Mouse (Mus musculus) midbrain, embryonic 10.5 days (tissue): Measurements from ENCODE around the gene Nploc4. TPM values are rescaled to one million over a fixed set of nuclear protein-coding genes. Genes with fewer than 3 reads are reported as not detected.
A peak's percentile ranks its signal among the peaks of the same experiment; 100 is the strongest.

Experiments
- DNase-seq: peaks from one replicate; pipeline ENCODE4 v3.0.0-alpha.2; 2017; ENCODE audit warnings: low spot score
- H3K27ac ChIP-seq: fragments of 300-500 bp; sonication (generic); replicated peaks from 2 replicates; pipeline ENCODE4 v1.5.1; 2016; ENCODE audit warnings: mild to moderate bottlenecking
- H3K27me3 ChIP-seq: fragments of 300-500 bp; sonication (generic); 2 replicates; pipeline ENCODE4 v1.6.1; 2016; ENCODE audit warnings: low read depth, mild to moderate bottlenecking; ENCODE audit not compliant: poor library complexity, severe bottlenecking
- H3K36me3 ChIP-seq: fragments of 300-500 bp; sonication (generic); 2 replicates; pipeline ENCODE4 v1.6.1; 2016; ENCODE audit warnings: mild to moderate bottlenecking, moderate library complexity
- H3K4me1 ChIP-seq: fragments of 300-500 bp; sonication (generic); 2 replicates; pipeline ENCODE4 v1.6.1; 2016
- H3K4me3 ChIP-seq: fragments of 300-500 bp; sonication (generic); 2 replicates; pipeline ENCODE4 v1.5.1; 2016; ENCODE audit warnings: mild to moderate bottlenecking, moderate library complexity
- H3K9me3 ChIP-seq: fragments of 300-500 bp; sonication (generic); replicated peaks from 2 replicates; pipeline ENCODE4 v1.6.1; 2016; ENCODE audit warnings: mild to moderate bottlenecking
- WGBS: fragments of 180-500 bp; shearing (Covaris S2); methylation state at CpG from one replicate; pipeline ENCODE4 v1.1.7; 2016; 5-methylcytosine and 5-hydroxymethylcytosine counted together
- polyA plus RNA-seq: library from polyadenylated mRNA; unstranded; fragments of >200 nt; fragmentation: Nextera tagmentation; extraction: Ambion mirVana; gene quantifications from 2 replicates; pipeline ENCODE4 v1.2.1, GENCODE M21; 2016

The Nploc4 gene
- polyA plus RNA-seq, 1 experiment from 2014 or later, result 45.1 TPM

DNA sequence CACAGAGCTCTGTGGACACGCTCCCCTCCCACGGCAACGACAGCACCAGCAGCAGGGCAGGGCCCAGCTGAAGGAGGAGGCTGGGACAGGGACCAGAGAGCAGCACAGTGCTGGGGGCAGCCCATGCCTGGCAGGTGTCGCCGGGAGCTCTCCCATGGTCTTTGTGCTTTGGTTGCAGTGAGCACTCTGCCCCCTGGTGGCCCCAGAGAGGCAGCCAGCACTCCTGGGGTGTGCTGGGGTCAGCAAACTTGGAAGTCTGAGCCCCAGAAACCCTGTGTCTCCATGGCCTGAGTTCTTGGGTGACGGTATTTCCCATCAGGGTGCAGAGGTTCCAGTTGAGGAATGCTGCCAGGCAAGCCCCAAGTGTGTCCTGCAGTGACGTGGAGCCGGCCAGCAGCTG is 67.9 kb downstream of the Nploc4 start:
- Histone ChIP-seq H3K27me3 (no peaks in the 10 kb centered on the region), H3K4me1 (peaks cover 31% of the 10 kb centered on the region), H3K27ac (peak overlapping the region; percentile 79), H3K4me3 (peak overlapping the region; percentile 29; the same call in 1 of the 2 replicates), H3K9me3 (no peaks in the 10 kb centered on the region), H3K36me3 (peaks cover 59% of the 10 kb centered on the region)
- peak; percentile 64 for DNase-seq
- WGBS, result 42% methylated on average over 8 of the region's 8 CpGs

DNA sequence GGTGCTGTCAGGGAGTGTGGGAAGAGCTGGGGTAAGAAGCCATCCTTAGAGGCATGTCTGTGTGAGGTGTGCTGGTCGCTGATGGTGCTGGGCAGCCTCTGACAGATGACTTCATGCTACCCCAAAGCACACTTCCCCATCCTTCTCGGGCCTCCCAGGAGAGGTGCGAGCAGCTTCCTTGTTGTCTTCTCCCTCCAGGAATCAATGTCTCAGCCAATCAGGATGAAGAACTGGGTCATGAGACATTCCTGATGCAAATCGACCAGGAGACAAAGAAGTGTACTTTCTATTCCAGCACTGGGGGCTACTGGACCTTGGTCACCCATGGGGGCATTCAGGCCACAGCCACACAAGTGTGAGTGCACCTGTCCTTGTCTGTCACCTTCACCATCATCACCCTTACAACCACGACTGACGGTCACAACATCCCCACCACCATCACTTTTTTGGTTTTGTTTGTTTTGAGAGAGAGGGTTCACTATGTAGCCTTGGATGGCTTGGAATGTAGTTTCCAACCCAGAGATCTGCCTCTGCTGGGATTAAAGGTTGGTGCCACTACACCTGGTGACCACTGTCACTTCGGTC is 71.0 kb downstream of the Nploc4 start:
- Histone ChIP-seq H3K36me3 (peaks cover 28% of the 10 kb centered on the region), H3K4me1 (peaks cover 39% of the 10 kb centered on the region), H3K4me3 (no peak overlapping the region), H3K9me3 (no peaks in the 10 kb centered on the region), H3K27me3 (no peaks in the 10 kb centered on the region), H3K27ac (peak overlapping the region; percentile 49)
- WGBS, result 34% methylated on average over 7 of the region's 7 CpGs
- DNase-seq, result no peak

DNA sequence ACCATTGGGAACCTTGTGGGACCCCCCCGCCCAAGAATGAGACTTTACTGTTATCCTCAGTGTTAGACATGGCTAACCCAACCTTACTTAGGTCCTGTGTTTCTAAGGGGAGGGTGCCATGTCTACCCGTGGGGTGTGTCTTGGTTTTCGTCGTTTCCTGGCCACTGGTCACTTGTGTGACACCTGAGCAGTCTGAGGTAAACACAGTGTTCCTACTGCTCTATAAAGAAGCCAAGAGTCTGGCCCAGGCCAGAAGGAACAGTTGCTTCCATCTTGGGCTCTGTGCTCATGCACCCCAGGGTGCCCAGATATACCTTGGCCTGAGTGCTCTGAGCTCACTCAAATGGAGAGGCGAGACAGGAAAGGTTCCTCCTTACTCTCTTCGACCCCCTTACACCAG is 74.6 kb downstream of the Nploc4 start:
- no peak for DNase-seq
- H3K9me3 ChIP-seq, result no peaks in the 10 kb centered on the region
- WGBS, result 85% methylated on average over 6 of the region's 6 CpGs
- no peaks in the 10 kb centered on the region for H3K36me3 ChIP-seq
- peaks cover 58% of the 10 kb centered on the region for H3K4me1 ChIP-seq
- H3K27ac ChIP-seq, result no peak overlapping the region
- no peaks in the 10 kb centered on the region for H3K27me3 ChIP-seq
- no peak overlapping the region for H3K4me3 ChIP-seq

DNA sequence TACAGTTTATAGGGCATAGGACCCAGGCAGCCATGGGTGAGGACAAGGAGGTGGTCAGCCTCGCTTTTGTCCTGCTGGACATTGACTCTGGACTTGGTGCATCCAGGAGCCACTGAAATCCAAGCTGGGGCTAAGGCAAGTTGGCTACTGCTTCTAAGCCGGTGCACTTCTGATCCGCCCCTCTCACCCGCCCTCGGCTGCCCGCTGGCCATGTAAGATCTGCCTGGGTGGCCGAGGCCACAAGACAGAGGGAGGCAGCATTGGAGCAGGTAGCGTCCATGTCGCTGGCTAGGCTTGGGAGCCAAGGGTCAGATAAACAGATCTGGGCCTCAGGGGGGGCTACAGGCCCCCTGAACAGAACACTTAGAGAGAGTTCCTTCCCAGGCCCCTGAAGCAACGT is 76.2 kb downstream of the Nploc4 start, which contains the start of gene Fscn2:
Gene Fscn2, plus strand, starts transcription at position 240 of the 400 bp plus-strand sequence.
- Histone ChIP-seq H3K27ac (peak within 1 kb of the TSS; percentile 53), H3K4me1 (peaks cover 49% of the 10 kb centered on the region), H3K36me3 (no peaks in the 10 kb centered on the region), H3K9me3 (no peaks in the 10 kb centered on the region), H3K27me3 (no peaks in the 10 kb centered on the region), H3K4me3 (peak within 1 kb of the TSS; percentile 4; the same call in 1 of the 2 replicates)
- no peak for DNase-seq
- WGBS, result 67% methylated on average over 10 of the region's 10 CpGs

DNA sequence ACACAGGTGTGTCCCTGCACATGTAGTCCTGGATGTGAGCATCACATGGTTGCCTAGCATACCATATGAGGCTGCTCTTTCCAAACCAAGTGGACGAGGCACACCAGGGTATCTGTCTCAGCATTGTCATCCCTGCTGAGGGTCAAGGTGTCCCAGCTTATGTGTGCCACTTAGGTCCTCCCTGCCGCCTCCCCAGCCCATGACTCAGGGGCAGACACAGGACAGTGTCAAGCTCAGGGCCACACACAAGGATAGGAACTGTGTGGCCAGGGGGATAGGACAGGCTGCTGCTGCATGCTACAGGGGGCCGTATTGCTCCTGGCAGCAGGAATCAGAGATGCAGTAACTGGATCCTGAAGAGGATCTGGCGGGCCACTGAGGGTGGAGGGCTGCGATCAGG is 76.8 kb downstream of the Nploc4 start:
- Histone ChIP-seq H3K27ac (peak overlapping the region; percentile 53), H3K4me1 (peaks cover 44% of the 10 kb centered on the region), H3K4me3 (0 out of 2 replicates have a peak overlapping the region, but pooled peaks have one; percentile 4), H3K27me3 (no peaks in the 10 kb centered on the region), H3K9me3 (no peaks in the 10 kb centered on the region), H3K36me3 (no peaks in the 10 kb centered on the region)
- WGBS, result 87% methylated on average over 5 of the region's 5 CpGs
- DNase-seq, result no peak

DNA sequence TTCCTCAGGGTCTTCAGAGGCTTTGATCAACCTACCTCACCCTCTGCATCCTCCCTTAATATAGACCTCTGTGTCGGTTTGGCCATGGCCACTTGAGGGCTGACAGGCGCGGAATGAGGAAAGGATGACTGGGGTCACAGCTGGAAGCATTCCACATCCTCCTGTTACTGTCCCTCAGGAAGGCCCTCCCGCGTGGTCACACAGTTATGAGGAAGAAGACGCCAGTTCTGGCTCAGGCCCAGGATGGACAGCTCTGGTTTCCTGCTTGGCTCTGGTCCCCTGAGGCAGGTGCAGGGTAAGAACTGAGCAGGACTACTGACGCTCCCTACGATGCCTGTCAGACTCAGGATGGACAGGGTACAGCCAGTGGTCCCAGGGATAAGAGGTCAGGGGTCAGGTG is 77.4 kb downstream of the Nploc4 start:
- 0 out of 2 replicates have a peak overlapping the region, but pooled peaks have one; percentile 53 for H3K27ac ChIP-seq
- DNase-seq, result no peak
- 74% methylated on average over 8 of the region's 8 CpGs for WGBS
- H3K36me3 ChIP-seq, result no peaks in the 10 kb centered on the region
- no peaks in the 10 kb centered on the region for H3K9me3 ChIP-seq
- no peaks in the 10 kb centered on the region for H3K27me3 ChIP-seq
- H3K4me1 ChIP-seq, result peaks cover 42% of the 10 kb centered on the region
- H3K4me3 ChIP-seq, result no peak overlapping the region

DNA sequence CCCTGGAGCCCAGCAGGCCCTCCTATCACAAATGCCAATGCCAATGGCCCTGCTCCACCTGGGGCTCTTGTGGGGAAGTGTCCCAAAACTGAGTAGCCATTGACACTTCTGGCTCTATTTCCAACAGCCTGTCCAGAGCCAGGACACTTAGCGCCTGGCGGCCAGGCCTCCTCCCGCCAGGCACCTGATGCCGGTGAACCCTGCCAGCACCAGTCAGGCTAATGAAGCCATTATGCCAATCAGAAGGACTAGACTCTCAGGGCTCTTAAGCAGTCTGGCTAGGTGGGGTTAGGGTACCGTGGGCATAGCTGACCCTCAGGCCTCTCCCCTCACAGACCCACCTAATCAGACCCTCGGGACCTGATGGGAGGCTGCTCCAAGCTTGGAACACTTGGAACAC is 78.1 kb downstream of the Nploc4 start:
- H3K4me1 ChIP-seq, result peaks cover 42% of the 10 kb centered on the region
- no peak for DNase-seq

DNA sequence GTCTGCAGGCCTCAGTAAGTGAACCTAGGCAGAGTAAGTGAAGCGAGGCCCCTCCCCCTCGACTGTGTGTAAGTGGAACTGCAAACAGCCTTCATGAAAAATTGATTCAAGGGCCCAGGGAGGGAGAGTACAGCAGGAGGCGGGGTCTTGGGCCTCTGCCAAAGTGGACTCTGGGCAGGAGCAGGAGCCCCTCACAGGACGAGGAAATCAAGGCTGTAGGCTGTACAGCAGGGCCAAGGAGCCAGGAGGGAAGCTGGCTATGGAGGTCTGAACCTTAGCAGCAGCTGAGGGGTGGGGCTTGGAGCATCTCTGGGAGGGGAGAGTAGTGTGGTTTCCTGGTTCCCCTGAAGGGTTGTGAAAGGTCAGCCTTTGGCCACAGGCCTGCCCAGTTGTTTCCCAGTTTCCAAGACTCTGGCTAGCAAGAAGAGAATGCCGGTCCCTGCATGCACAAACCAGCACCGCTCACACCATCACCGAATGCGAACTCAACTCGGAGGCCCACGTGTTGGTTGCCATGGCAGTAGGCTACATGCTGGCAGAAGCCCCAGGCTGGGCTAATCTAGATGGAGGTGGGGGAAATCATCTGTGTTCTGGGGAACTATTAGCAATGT is 79.6 kb downstream of the Nploc4 start:
- Histone ChIP-seq H3K9me3 (no peaks in the 10 kb centered on the region), H3K4me1 (peaks cover 53% of the 10 kb centered on the region), H3K27me3 (peaks cover 1% of the 10 kb centered on the region; the same call in 1 of the 2 replicates), H3K27ac (peak overlapping the region; percentile 82), H3K36me3 (no peaks in the 10 kb centered on the region), H3K4me3 (peak overlapping the region; percentile 16)
- DNase-seq, result peak; percentile 62
- WGBS, result 27% methylated on average over 10 of the region's 10 CpGs

More for the DNA sequence above, 78.1 kb downstream of the Nploc4 start:
- H3K36me3 ChIP-seq, result no peaks in the 10 kb centered on the region
- H3K4me3 ChIP-seq, result no peak overlapping the region
- H3K27me3 ChIP-seq, result no peaks in the 10 kb centered on the region
- H3K9me3 ChIP-seq, result no peaks in the 10 kb centered on the region
- peak overlapping the region; percentile 38; the same call in 1 of the 2 replicates for H3K27ac ChIP-seq
- 89% methylated on average over 6 of the region's 6 CpGs for WGBS

DNA sequence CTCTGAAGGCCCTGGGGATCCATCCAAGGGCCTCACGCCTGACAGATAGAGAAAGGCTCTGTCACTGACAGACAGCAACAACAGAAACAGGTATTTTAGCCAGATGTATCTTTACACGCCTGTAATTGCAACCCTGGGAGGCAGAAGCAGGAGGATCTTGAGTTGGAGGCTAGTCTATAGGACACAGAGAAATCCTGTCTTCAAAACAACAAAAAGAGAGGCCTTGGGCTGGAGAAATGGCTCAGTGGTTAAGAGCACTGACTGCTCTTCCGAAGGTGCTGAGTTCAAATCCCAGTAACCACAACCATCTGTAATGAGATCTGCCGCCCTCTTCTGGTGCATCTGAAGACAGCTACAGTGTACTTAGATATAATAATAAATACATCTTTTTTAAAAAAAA is 80.6 kb downstream of the Nploc4 start:
- peaks cover 6% of the 10 kb centered on the region; the same call in 1 of the 2 replicates for H3K27me3 ChIP-seq
- no peaks in the 10 kb centered on the region for H3K36me3 ChIP-seq
- H3K9me3 ChIP-seq, result no peaks in the 10 kb centered on the region
- H3K4me1 ChIP-seq, result peaks cover 53% of the 10 kb centered on the region
- WGBS, result 91% methylated on average over 4 of the region's 4 CpGs
- no peak overlapping the region for H3K27ac ChIP-seq
- no peak for DNase-seq
- no peak overlapping the region for H3K4me3 ChIP-seq

DNA sequence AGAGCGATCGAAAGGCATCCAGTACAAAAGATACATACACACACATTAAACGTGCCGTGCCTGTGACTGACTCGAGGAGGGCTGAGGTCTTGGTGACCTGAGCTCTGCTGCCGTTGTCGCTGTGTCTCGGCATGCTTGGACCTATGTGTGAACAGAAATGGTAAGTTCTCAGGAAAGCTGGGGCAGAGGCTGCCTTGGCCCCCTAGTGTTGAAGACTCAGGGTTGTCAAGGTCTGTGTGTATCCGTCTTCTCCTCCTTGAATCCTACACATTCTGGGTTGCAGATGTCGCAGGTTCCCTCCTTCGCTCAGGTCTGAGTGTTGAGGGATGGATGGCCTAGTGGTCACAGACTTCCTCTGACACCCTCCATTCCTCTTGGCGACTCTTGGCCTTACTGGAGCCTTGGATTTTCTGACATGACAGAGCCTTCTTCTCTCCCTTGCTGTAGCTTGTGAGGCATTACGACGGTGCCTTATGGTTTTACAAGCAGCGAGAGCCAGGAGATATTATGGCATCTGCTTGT is 81.1 kb downstream of the Nploc4 start:
- 88% methylated on average over 15 of the region's 15 CpGs for WGBS
- H3K4me3 ChIP-seq, result no peak overlapping the region
- DNase-seq, result no peak
- H3K27me3 ChIP-seq, result peaks cover 6% of the 10 kb centered on the region; the same call in 1 of the 2 replicates
- H3K9me3 ChIP-seq, result no peaks in the 10 kb centered on the region
- H3K4me1 ChIP-seq, result peaks cover 49% of the 10 kb centered on the region
- H3K36me3 ChIP-seq, result no peaks in the 10 kb centered on the region
- H3K27ac ChIP-seq, result no peak overlapping the region

DNA sequence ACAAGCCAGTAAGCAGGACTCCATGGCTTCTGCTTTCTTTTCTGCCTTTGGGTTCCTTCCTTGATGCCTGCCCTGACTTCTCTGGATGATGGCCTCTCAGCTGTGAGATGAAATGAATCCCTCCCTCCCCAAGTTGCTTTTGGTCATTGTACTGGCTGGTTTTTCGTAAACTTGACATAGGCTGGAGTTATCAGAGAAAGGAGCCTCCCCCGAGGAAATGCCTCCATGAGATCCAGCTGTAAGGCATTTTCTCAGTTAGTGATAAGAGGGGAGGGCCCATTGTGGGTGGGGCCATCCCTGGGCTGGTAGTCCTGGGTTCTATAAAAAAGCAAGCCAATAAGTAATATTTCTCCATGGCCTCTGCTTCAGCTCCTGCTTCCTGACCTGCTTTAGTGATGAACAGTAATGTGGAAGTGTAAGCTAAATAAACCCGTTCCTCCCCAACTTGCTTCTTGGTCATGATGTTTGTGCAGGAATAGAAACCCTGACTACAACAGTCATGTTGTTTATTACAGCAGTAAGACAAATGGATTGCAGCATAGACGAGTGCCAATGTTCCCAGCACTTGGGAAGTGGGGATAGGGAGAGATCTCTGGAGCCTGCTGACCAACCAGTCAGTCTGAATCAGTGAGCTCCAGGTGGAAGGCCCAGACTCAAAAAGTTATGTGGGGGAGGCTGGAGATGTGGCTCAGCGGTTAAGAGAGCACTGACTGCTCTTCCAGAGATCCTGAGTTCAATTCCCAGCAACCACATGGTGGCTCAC is 82.0 kb downstream of the Nploc4 start:
- H3K27ac ChIP-seq, result no peak overlapping the region
- H3K4me1 ChIP-seq, result peaks cover 49% of the 10 kb centered on the region
- H3K4me3 ChIP-seq, result no peak overlapping the region
- peaks cover 6% of the 10 kb centered on the region; the same call in 1 of the 2 replicates for H3K27me3 ChIP-seq
- no peaks in the 10 kb centered on the region for H3K36me3 ChIP-seq
- WGBS, result 79% methylated on average over 5 of the region's 5 CpGs
- no peaks in the 10 kb centered on the region for H3K9me3 ChIP-seq
- DNase-seq, result no peak

DNA sequence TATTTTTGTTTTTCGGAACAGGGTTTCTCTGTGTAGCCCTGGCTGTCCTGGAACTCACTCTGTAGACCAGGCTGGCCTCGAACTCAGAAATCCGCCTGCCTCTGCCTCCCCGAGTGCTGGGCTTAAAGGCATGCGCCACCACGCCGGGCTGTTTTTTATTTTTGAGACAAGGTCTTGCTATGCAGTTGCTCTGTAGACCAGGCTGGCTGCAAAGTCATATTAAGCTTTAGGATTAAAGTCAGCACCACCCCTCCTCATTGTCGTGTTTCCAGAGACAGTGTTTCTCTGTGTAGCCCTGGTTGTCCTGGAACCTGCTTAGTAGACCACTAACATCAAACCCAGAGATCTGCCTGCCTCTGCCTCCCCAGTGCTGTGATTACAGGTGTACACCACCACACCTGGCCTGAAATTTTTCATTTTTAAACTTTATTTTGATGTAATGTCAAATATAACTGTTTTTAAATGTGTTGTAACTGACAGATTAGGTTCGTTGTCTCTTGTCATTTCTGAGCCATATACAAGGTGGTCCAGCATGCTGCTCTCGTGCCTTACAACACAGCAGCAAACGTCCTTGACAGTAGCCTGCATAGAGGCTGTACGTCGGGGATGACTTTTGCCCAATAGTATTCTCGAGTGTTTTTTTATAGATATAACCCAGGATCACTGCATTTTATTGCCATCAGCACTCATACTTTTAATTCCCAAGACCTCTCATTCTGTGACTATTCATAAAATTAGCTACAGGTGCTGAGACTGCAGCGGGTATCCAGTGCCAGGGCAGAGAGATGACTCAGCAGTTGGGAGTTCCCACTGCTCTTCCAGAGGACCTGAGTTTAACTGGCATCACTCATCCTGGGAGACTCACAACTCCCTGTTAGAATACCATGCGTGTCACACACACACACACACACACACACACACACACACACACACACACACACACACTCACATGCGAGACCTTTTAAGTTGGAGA is 82.9 kb downstream of the Nploc4 start:
- H3K27ac ChIP-seq, result no peak overlapping the region
- H3K36me3 ChIP-seq, result no peaks in the 10 kb centered on the region
- no peaks in the 10 kb centered on the region for H3K9me3 ChIP-seq
- peaks cover 52% of the 10 kb centered on the region for H3K4me1 ChIP-seq
- 92% methylated on average over 17 of the region's 17 CpGs for WGBS
- H3K4me3 ChIP-seq, result no peak overlapping the region
- no peak for DNase-seq
- H3K27me3 ChIP-seq, result peaks cover 6% of the 10 kb centered on the region; the same call in 1 of the 2 replicates
